Mouse (Mus musculus) spleen, adult 2 months (tissue): ENCODE measurements at regions not wholly inside any gene's neighbourhood (a gene's known extent, or its start where the extent isn't known, plus 50 kb on each side); places are given as distances from the start of the nearest gene placed in this dataset.

ENCODE experiments used
- DNase-seq, 2 experiments: peaks; one replicate each; pipeline versions ENCODE4 v3.0.0 to v3.0.0-alpha.2; 2012 to 2021; ENCODE audit warnings: low spot score in 2 of 2, low read depth in 1 of 2
- H3K27ac ChIP-seq: fragments of 200-500 bp; 2 replicates; pipeline ENCODE4 v1.5.1; 2012; ENCODE audit warnings: low read length, inconsistent platforms; ENCODE audit not compliant: insufficient read depth
- H3K27me3 ChIP-seq: fragments of 200-500 bp; 2 replicates; pipeline ENCODE4 v1.6.1; 2012; ENCODE audit warnings: mild to moderate bottlenecking, moderate library complexity, low read length, inconsistent platforms; ENCODE audit not compliant: control insufficient read depth, insufficient read depth
- H3K36me3 ChIP-seq: fragments of 200-500 bp; 2 replicates; pipeline ENCODE4 v1.6.1; 2012; ENCODE audit warnings: mild to moderate bottlenecking, low read length, inconsistent platforms; ENCODE audit not compliant: control insufficient read depth, insufficient read depth
- H3K4me1 ChIP-seq: fragments of 200-500 bp; 2 replicates; pipeline ENCODE4 v1.6.1; 2011; ENCODE audit warnings: inconsistent platforms; ENCODE audit not compliant: control insufficient read depth, insufficient read depth, insufficient read length
- H3K4me3 ChIP-seq: fragments of 200-500 bp; 2 replicates; pipeline ENCODE4 v1.5.1; 2011; ENCODE audit warnings: mild to moderate bottlenecking, inconsistent platforms; ENCODE audit not compliant: insufficient read depth, insufficient read length; ENCODE audit errors: extremely low read depth
- CTCF ChIP-seq: fragments of 200-500 bp; IDR thresholded peaks from 2 replicates; pipeline ENCODE4 v1.5.1; 2011; ENCODE audit warnings: mild to moderate bottlenecking, inconsistent platforms; ENCODE audit not compliant: insufficient read depth, insufficient read length, insufficient replicate concordance; ENCODE audit errors: extremely low read depth
- POLR2A ChIP-seq: fragments of 200-500 bp; IDR thresholded peaks from 2 replicates; pipeline ENCODE4 v1.6.1; 2011; ENCODE audit warnings: low read depth, low read length, inconsistent platforms
- WGBS: fragments of 180-500 bp; shearing (Covaris S2); methylation state at CpG from one replicate; pipeline ENCODE4 v1.1.7; 2018; 5-methylcytosine and 5-hydroxymethylcytosine counted together

DNA sequence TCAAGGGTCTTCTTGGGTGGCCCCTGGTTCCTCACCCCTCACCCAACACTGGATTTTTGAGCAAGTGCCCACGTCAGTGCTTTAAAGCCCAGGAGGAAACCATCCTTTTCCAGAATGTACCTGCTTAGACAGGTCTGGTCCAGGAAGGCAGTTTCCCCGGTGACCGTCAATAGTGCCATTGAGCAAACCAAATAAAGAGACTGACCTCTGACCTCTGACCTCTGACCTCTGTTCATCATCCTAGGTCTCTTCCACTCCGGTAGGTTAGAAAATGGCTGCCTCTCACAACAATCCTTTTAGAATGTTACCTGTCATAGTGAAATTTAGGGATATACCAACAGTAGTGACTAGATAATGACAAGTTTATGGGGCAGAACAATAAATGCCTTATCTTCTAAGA, 164.5 kb downstream of the Calcrl start:
- H3K4me1 ChIP-seq = no peaks in the 10 kb centered on the region
- 94% methylated on average over 4 of the region's 4 CpGs for WGBS
- no peaks in the 10 kb centered on the region for H3K27me3 ChIP-seq
- no peak overlapping the region for H3K27ac ChIP-seq
- no peak overlapping the region for H3K4me3 ChIP-seq
- no peak for DNase-seq
- no peak for TF ChIP-seq CTCF
- TF ChIP-seq POLR2A = no peak
- H3K36me3 ChIP-seq = no peaks in the 10 kb centered on the region

GRCm38 (mm10) chr2:84261481-84261880, 163.7 kb downstream of the Calcrl start:
- Histone ChIP-seq H3K27ac (no peak overlapping the region), H3K27me3 (no peaks in the 10 kb centered on the region), H3K4me1 (no peaks in the 10 kb centered on the region), H3K36me3 (no peaks in the 10 kb centered on the region), H3K4me3 (no peak overlapping the region)
- WGBS = 95% methylated on average over 5 of the region's 5 CpGs
- DNase-seq = no peak
- TF ChIP-seq POLR2A (no peak), CTCF (no peak)

DNA sequence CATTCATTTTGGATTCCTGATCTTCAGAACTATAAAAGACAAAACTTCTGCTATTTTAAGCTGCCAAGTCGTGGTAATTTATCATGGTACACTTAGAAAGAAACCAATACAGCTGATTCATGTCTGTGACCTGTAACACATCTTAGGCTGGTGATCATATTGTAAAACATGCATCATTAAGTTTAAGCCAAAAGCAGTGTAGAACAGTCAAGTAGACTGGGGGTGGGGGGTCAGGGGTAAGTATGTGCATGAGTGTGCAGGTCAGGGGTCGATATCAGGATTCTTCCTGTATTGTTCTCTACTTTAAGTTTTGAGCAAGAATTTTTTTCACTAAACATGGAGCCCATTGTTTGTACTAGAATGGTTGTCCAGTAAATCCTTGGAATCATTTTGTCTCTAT, 160.7 kb downstream of the Calcrl start:
- Histone ChIP-seq H3K27ac (no peak overlapping the region), H3K4me1 (no peaks in the 10 kb centered on the region), H3K27me3 (no peaks in the 10 kb centered on the region), H3K4me3 (no peak overlapping the region), H3K36me3 (no peaks in the 10 kb centered on the region)
- 66% methylated on average over 2 of the region's 2 CpGs for WGBS
- no peak for TF ChIP-seq POLR2A
- no peak for TF ChIP-seq CTCF
- DNase-seq = no peak

- DNase-seq = no peak
- H3K4me1 ChIP-seq = no peaks in the 10 kb centered on the region
- no peaks in the 10 kb centered on the region for H3K27me3 ChIP-seq
- no peak overlapping the region for H3K4me3 ChIP-seq
- no peak for TF ChIP-seq CTCF
- TF ChIP-seq POLR2A = no peak
- H3K36me3 ChIP-seq = no peaks in the 10 kb centered on the region
- no peak overlapping the region for H3K27ac ChIP-seq
Observed at GRCm38 (mm10) chr2:84265002-84265401, 160.2 kb downstream of the Calcrl start.

DNA sequence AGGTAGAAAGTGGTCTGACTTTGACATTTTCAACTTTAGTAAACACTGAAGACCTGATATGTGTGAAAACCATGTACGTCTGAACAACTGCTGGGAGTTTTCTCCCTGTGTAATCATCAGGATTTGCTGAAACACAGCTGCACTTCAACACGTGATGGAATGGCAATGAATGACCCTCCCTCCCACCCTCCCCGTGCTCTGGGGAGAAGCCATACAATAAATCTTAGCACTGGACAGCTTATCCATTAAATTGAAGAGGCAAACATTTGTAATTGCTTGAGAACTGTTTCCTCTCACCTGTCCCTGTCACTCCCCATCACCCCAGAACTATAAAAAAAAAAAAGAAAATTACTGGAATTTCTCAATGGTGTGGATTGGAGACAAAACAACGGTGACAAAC, 159.1 kb downstream of the Calcrl start:
- no peak for TF ChIP-seq POLR2A
- TF ChIP-seq CTCF = no peak
- H3K36me3 ChIP-seq = no peaks in the 10 kb centered on the region
- H3K27me3 ChIP-seq = no peaks in the 10 kb centered on the region
- no peak overlapping the region for H3K27ac ChIP-seq
- DNase-seq = no peak
- no peak overlapping the region for H3K4me3 ChIP-seq
- H3K4me1 ChIP-seq = no peaks in the 10 kb centered on the region
- 90% methylated on average over 4 of the region's 4 CpGs for WGBS

GRCm38 (mm10) chr2:84266883-84267554, 158.2 kb downstream of the Calcrl start:
- Histone ChIP-seq H3K4me1 (no peaks in the 10 kb centered on the region), H3K27me3 (no peaks in the 10 kb centered on the region), H3K4me3 (no peak overlapping the region), H3K27ac (no peak overlapping the region), H3K36me3 (no peaks in the 10 kb centered on the region)
- TF ChIP-seq CTCF (no peak), POLR2A (no peak)
- DNase-seq = no peak
- 68% methylated on average over 6 of the region's 6 CpGs for WGBS

DNA sequence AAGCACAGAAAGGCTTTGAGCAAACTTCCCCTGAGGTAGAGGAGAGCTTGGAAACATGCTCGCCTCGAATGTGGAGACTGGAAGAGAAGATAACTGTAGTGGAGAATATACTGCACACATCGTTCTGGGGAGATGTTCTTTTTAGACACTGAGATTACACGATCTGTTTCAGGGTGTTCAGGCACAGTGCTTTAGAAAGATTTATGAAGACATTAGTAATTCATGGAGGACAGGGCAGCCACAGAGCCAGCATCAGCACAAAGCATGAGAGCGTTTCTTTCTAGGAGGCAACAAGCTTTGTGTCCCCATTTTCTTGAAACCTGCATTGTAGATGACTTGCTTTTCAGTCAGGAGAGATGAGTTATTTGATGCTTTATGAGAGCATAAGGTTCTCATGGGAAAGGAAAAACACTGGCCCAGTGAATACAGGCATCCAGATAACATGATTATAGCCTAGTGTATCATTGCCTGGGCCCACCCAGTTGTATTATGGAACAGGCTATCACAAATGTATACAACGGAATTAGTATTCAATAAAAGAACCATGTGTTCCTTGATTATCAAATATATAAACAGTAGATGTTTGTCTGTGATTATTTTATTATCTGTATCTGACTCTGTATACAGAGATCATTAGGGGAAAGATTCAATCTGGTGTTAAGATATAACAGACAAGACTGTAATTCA, 151.0 kb downstream of the Calcrl start:
- Histone ChIP-seq H3K36me3 (no peaks in the 10 kb centered on the region), H3K27me3 (no peaks in the 10 kb centered on the region), H3K4me3 (no peak overlapping the region), H3K4me1 (no peaks in the 10 kb centered on the region), H3K27ac (no peak overlapping the region)
- no peak for TF ChIP-seq POLR2A
- no peak for DNase-seq
- WGBS = 85% methylated on average over 6 of the region's 6 CpGs
